Mouse (Mus musculus): Measurements from ENCODE around the gene Hdac4.

GRCm38 (mm10) chr1:92023906-92024305 lies 171.6 kb downstream of the Hdac4 start:
- TF ChIP-seq CTCF (IDR thresholded peaks at IDR 0.05; ENCODE audit: extremely low read depth, insufficient read depth, low read length) (no peak), POLR2A (IDR thresholded peaks at IDR 0.05; ENCODE audit: extremely low read depth, insufficient read depth, low read length) (no peak)
